Mouse (Mus musculus) CH12.LX (cell line): ENCODE data around the gene Fam71e1.

ENCODE experiments used
- CHD1 ChIP-seq: IDR thresholded peaks from 2 replicates; pipeline ENCODE4 v1.6.1; 2012; ENCODE audit warnings: low read depth, low read length, improper control_type of control experiment, inconsistent platforms
- TBP ChIP-seq: conservative IDR thresholded peaks from 2 replicates; pipeline ENCODE4 v1.6.1; 2011; ENCODE audit warnings: low read depth, low read length, improper control_type of control experiment

DNA sequence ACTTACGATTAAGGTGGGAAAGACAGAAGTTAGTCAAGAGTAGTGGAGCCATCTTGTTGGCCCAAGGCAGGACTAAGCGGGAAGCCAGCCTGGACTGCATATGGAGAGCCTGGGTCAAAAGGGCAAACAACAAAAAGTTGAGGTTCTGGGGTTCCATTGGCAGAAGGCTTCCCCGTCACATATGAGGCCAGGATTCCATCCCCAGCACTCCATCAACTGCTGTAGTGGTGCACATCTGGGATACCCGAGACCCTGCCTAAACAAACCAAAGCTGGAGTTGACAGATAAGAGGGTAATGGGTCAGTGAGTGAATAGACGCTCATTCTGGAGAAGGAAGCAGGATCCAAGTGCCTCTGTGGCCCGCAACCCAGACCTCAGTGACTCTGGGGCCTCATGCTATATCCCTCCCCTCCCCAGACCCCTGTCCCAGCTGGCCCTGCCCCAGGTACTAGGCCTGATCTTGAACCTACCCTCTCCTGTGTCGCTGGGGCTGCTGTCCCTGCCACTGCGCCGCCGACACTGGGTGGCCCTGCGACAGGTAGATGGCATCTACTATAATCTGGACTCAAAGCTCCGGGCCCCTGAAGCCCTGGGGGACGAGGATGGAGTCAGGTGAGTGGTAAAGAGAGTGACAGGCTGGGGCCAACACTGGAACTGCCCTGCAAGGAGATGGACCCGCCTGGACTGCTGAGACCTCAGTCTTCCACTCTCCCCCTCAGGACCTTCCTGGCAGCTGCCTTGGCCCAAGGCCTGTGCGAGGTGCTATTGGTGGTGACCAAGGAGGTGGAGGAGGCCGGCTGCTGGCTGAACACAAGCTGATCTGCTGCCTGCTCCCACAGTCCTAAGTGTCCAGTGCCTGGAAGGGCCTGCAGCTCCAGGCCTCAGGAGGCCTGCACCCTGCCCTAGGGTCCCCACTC is 25.4 kb upstream of the Fam71e1 start:
- TF ChIP-seq TBP: no peak
- no peak for TF ChIP-seq CHD1
